Mouse (Mus musculus): Measurements from ENCODE around the gene 2900026A02Rik. TPM values are rescaled to one million over a fixed set of nuclear protein-coding genes. Genes with fewer than 3 reads are reported as not detected.

The 2900026A02Rik gene
- polyA plus RNA-seq, 1 experiment from 2014 or later = 2.0 TPM

- Histone ChIP-seq H3K4me3 (replicated peaks) (no peak within 1 kb of the TSS), H3K9me3 (replicated peaks) (no peaks in the 10 kb centered on the region), H3K27ac (replicated peaks) (no peak within 1 kb of the TSS), H3K4me1 (replicated peaks) (no peaks in the 10 kb centered on the region), H3K4me2 (no peak within 1 kb of the TSS), H3K9ac (no peak within 1 kb of the TSS), H3K27me3 (no peaks in the 10 kb centered on the region), H3K36me3 (replicated peaks) (no peaks in the 10 kb centered on the region)
- 54% methylated on average over 8 of the region's 8 CpGs for WGBS (ENCODE audit: insufficient replicate concordance)
- ATAC-seq (ENCODE audit: insufficient read depth) = no peak
Observed at GRCm38 (mm10) chr5:113081439-113081838, 139.6 kb downstream of the 2900026A02Rik start, which contains the start of gene Crybb3. Gene Crybb3 (minus strand): TSS chr5:113081584.

GRCm38 (mm10) chr5:113081020-113081419 is 140.0 kb downstream of the 2900026A02Rik start:
- 64% methylated on average over 9 of the region's 9 CpGs for WGBS (ENCODE audit: insufficient replicate concordance)
- Histone ChIP-seq H3K4me3 (replicated peaks) (no peak overlapping the region), H3K4me1 (replicated peaks) (no peaks in the 10 kb centered on the region), H3K4me2 (no peak overlapping the region), H3K27me3 (no peaks in the 10 kb centered on the region), H3K36me3 (replicated peaks) (no peaks in the 10 kb centered on the region), H3K9ac (no peak overlapping the region), H3K9me3 (replicated peaks) (no peaks in the 10 kb centered on the region), H3K27ac (replicated peaks) (no peak overlapping the region)
- no peak for ATAC-seq (ENCODE audit: insufficient read depth)

GRCm38 (mm10) chr5:113079783-113080182 is 141.3 kb downstream of the 2900026A02Rik start:
- Histone ChIP-seq H3K27me3 (no peaks in the 10 kb centered on the region), H3K27ac (replicated peaks) (no peak overlapping the region), H3K9ac (no peak overlapping the region), H3K36me3 (replicated peaks) (no peaks in the 10 kb centered on the region), H3K9me3 (replicated peaks) (no peaks in the 10 kb centered on the region), H3K4me1 (replicated peaks) (no peaks in the 10 kb centered on the region), H3K4me2 (no peak overlapping the region), H3K4me3 (replicated peaks) (no peak overlapping the region)
- no peak for ATAC-seq (ENCODE audit: insufficient read depth)
- 22% methylated on average over 21 of the region's 21 CpGs for WGBS (ENCODE audit: insufficient replicate concordance)

GRCm38 (mm10) chr5:113078686-113079085 is 142.3 kb downstream of the 2900026A02Rik start:
- H3K36me3 ChIP-seq (replicated peaks) = no peaks in the 10 kb centered on the region
- no peak overlapping the region for H3K9ac ChIP-seq
- H3K4me2 ChIP-seq = no peak overlapping the region
- ATAC-seq (ENCODE audit: insufficient read depth) = no peak
- no peaks in the 10 kb centered on the region for H3K4me1 ChIP-seq (replicated peaks)
- H3K4me3 ChIP-seq (replicated peaks) = no peak overlapping the region
- no peak overlapping the region for H3K27ac ChIP-seq (replicated peaks)
- WGBS (ENCODE audit: insufficient replicate concordance) = 55% methylated on average over 5 of the region's 5 CpGs
- H3K27me3 ChIP-seq = no peaks in the 10 kb centered on the region
- H3K9me3 ChIP-seq (replicated peaks) = no peaks in the 10 kb centered on the region

- Histone ChIP-seq H3K9ac (no peak within 1 kb of the TSS), H3K27ac (replicated peaks) (no peak within 1 kb of the TSS), H3K9me3 (replicated peaks) (no peaks in the 10 kb centered on the region), H3K36me3 (replicated peaks) (no peaks in the 10 kb centered on the region), H3K4me2 (no peak within 1 kb of the TSS), H3K4me3 (replicated peaks) (no peak within 1 kb of the TSS), H3K27me3 (no peaks in the 10 kb centered on the region), H3K4me1 (replicated peaks) (no peaks in the 10 kb centered on the region)
- ATAC-seq (ENCODE audit: insufficient read depth) = no peak
Observed at GRCm38 (mm10) chr5:113070017-113070416, 151.0 kb downstream of the 2900026A02Rik start, which contains the start of gene Crybb2. Gene Crybb2 (minus strand): TSS chr5:113070117.

GRCm38 (mm10) chr5:113054308-113054707 is 166.7 kb downstream of the 2900026A02Rik start:
- H3K4me3 ChIP-seq (replicated peaks) = no peak overlapping the region
- no peaks in the 10 kb centered on the region for H3K4me1 ChIP-seq (replicated peaks)
- WGBS (ENCODE audit: insufficient replicate concordance) = 4% methylated on average over 16 of the region's 16 CpGs
- no peak overlapping the region for H3K27ac ChIP-seq (replicated peaks)
- H3K9ac ChIP-seq = no peak overlapping the region
- ATAC-seq (ENCODE audit: insufficient read depth) = no peak
- H3K36me3 ChIP-seq (replicated peaks) = no peaks in the 10 kb centered on the region
- no peaks in the 10 kb centered on the region for H3K27me3 ChIP-seq
- no peaks in the 10 kb centered on the region for H3K9me3 ChIP-seq (replicated peaks)
- no peak overlapping the region for H3K4me2 ChIP-seq

DNA sequence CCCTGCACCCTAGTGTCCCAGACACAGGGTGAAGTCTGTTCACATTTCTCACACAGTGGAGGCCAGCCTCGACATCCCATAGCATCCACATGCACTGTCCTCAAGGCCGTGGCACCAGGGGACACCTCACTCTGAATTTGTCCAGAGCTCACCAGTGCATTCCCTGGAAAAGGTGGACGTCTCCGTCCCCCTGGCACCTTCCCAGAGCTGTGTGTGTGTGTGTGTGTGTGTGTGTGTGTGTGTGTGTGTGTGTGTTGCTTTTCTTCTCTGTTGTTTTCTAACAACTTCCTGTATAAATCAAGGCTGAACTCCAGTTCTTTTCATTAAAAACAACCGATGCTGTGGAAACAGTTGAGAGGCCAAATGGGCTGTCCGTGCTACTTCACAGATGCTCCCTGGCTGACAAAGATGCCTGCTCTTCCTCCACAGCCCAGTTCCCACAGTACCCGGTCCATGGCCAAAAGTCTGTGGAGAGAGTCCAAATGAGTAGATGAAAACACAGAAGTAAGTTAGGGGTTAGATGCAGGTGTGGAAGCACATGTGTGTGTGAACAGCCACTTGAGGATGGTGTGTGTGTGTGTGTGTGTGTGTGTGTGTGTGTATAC is 170.4 kb downstream of the 2900026A02Rik start:
- Histone ChIP-seq H3K4me3 (replicated peaks) (no peak overlapping the region), H3K9me3 (replicated peaks) (no peaks in the 10 kb centered on the region), H3K27me3 (no peaks in the 10 kb centered on the region), H3K27ac (replicated peaks) (no peak overlapping the region), H3K4me1 (replicated peaks) (no peaks in the 10 kb centered on the region), H3K4me2 (no peak overlapping the region), H3K9ac (no peak overlapping the region), H3K36me3 (replicated peaks) (no peaks in the 10 kb centered on the region)
- 48% methylated on average over 7 of the region's 7 CpGs for WGBS (ENCODE audit: insufficient replicate concordance)
- no peak for ATAC-seq (ENCODE audit: insufficient read depth)

DNA sequence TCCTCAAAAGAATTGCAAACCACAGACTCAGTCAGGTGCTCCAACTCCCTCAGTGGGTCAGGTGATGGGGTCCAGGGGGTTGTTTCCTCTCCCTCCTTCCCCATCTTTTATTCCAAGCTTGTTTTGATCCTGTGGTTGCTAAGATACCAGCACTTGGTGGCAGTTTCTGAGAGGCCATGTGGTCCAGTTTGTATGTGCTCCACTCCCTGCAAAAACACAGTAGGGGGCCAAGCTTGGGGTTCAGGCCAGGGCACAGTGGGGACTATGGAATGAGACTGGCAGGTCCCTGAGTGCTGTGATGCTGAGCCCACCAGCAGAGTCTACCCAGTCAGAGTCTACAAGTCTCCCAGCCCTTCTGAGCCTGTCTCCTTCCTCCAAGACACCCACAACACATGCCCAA is 171.2 kb downstream of the 2900026A02Rik start:
- Histone ChIP-seq H3K27ac (replicated peaks) (no peak overlapping the region), H3K9ac (no peak overlapping the region), H3K9me3 (replicated peaks) (no peaks in the 10 kb centered on the region), H3K4me1 (replicated peaks) (no peaks in the 10 kb centered on the region), H3K27me3 (no peaks in the 10 kb centered on the region), H3K36me3 (replicated peaks) (no peaks in the 10 kb centered on the region), H3K4me3 (replicated peaks) (no peak overlapping the region), H3K4me2 (no peak overlapping the region)
- no peak for ATAC-seq (ENCODE audit: insufficient read depth)

- Histone ChIP-seq H3K9ac (no peak overlapping the region), H3K4me3 (replicated peaks) (no peak overlapping the region), H3K9me3 (replicated peaks) (no peaks in the 10 kb centered on the region), H3K27ac (replicated peaks) (no peak overlapping the region), H3K4me1 (replicated peaks) (no peaks in the 10 kb centered on the region), H3K36me3 (replicated peaks) (no peaks in the 10 kb centered on the region), H3K27me3 (no peaks in the 10 kb centered on the region), H3K4me2 (no peak overlapping the region)
- no peak for ATAC-seq (ENCODE audit: insufficient read depth)
- WGBS (ENCODE audit: insufficient replicate concordance) = 67% methylated on average over 10 of the region's 10 CpGs
Observed at GRCm38 (mm10) chr5:113045511-113046273, 175.3 kb downstream of the 2900026A02Rik start.

DNA sequence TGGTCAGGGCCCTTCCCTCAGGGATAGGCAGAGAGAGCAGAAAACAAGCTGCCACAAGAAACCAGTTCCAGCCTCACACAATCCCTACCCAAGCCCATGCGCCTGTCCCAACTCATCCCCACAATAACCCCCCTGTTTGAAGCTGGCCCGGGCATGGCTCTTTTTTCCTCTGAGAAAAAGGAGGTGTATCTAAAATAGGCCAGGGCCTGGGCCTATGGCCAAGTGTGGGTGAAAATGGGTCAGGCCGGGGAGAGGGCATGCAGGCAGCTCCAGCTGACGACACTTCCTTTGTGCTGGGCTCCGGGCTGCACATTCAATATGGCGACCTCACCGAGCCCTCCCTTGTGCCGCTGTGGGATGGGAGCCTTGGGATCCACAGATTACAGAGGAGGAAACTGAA is 177.5 kb downstream of the 2900026A02Rik start:
- 72% methylated on average over 8 of the region's 8 CpGs for WGBS (ENCODE audit: insufficient replicate concordance)
- ATAC-seq (ENCODE audit: insufficient read depth) = no peak
- Histone ChIP-seq H3K36me3 (replicated peaks) (no peaks in the 10 kb centered on the region), H3K27me3 (no peaks in the 10 kb centered on the region), H3K4me3 (replicated peaks) (no peak overlapping the region), H3K9me3 (replicated peaks) (no peaks in the 10 kb centered on the region), H3K9ac (no peak overlapping the region), H3K4me1 (replicated peaks) (no peaks in the 10 kb centered on the region), H3K4me2 (no peak overlapping the region), H3K27ac (replicated peaks) (no peak overlapping the region)

- no peak for ATAC-seq (ENCODE audit: insufficient read depth)
- Histone ChIP-seq H3K4me1 (replicated peaks) (no peaks in the 10 kb centered on the region), H3K4me2 (no peak overlapping the region), H3K27me3 (no peaks in the 10 kb centered on the region), H3K4me3 (replicated peaks) (no peak overlapping the region), H3K27ac (replicated peaks) (no peak overlapping the region), H3K9me3 (replicated peaks) (no peaks in the 10 kb centered on the region), H3K36me3 (replicated peaks) (no peaks in the 10 kb centered on the region), H3K9ac (no peak overlapping the region)
- 30% methylated on average over 5 of the region's 5 CpGs for WGBS (ENCODE audit: insufficient replicate concordance)
Observed at GRCm38 (mm10) chr5:113041567-113042071, 179.4 kb downstream of the 2900026A02Rik start.
